Mouse (Mus musculus) right cerebral cortex, postnatal 10 days (tissue): ENCODE results near the gene Gm12800.
"Not testable (repeated sequence)": the region's sequence is repeated elsewhere in the genome, so short reads cannot be mapped to it uniquely, and the experiment has no call there.

Experiments
- DNase-seq, 2 experiments: peaks; one replicate each; pipeline ENCODE4 v3.0.0; 2021; ENCODE audit warnings: low spot score in 2 of 2

Gene Gm12800

DNA sequence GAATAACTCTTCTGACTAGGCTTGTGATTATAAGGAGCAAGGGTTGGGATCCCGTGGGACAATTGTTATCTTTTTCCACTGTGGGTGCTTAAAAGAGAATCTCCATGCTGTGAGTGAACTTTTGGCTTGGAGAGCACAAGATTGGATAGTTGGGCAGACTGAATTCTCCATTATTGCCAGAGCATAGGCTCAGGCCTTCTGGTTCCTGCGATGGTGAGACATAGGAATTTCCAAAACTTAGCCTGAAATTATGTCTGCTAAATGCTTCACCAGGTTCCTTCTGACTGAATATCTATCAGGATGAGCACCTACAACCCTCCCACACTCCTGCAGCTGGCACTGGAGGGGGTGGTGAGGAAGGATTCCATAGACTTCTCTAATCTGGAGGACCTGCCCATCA is at the start of gene Gm12800:
Gm12800 (plus strand) TSS at position 301 of the 400 bp plus-strand sequence.
- DNase-seq = not testable (repeated sequence)

GRCm38 (mm10) chr4:101860873-101861272 is 48.0 kb upstream of the Gm12800 start:
- peak; percentile 55 to 64 for DNase-seq

DNA sequence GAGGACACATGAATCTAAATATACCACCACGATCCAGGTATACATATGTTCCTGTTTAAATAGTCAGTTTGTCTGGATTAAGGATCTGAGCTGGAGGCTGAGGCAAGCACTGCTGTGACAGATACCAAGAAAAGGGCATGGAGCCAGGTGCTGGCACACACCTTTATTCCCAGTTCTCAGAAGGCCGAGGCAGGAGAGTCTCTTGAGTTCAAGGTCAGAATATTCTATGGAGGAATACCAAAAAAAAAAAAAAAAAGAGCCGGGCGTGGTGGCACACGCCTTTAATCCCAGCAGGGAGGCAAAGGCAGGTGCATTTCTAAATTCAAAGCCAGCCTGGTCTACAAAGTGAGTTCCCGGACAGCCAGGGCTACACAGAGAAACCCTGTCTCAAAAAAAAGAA is 46.6 kb upstream of the Gm12800 start:
- no peak for DNase-seq

DNA sequence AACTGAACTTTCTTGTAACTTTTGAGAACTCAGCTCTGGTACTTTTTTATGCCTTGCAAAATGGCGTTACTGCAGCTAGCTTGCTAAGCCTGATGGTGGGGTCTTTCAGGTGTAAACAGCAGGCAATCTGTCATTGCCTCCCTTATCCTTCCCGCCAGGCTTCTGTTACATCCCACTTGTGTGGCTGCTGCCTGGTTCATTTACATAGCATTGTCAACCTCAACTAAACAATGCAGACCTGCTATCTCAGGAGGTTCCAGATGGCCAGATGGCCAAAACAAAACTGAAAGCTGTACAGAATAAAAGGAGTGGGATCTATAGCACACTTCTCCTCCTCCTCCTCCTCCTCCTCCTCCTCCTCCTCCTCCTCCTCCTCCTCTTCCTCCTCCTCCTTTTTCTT is 36.9 kb upstream of the Gm12800 start:
- DNase-seq = not testable (repeated sequence)

DNA sequence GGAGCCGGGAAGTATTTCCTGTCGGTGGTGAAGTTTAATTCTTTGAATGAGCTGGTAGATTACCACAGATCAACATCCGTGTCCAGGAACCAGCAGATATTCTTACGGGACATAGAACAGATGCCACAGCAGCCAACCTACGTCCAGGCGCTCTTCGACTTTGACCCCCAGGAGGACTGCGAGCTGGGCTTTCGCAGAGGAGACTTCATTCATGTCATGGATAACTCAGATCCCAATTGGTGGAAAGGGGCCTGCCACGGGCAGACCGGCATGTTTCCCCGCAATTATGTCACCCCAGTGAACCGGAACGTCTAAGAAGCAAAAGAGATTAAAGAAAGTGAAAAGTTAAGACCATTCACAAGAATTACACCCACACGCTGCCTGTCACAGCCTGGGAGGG is 33.2 kb upstream of the Gm12800 start:
- not testable (repeated sequence) for DNase-seq

- DNase-seq = no peak
Observed at GRCm38 (mm10) chr4:101883641-101884040, 25.3 kb upstream of the Gm12800 start.

DNA sequence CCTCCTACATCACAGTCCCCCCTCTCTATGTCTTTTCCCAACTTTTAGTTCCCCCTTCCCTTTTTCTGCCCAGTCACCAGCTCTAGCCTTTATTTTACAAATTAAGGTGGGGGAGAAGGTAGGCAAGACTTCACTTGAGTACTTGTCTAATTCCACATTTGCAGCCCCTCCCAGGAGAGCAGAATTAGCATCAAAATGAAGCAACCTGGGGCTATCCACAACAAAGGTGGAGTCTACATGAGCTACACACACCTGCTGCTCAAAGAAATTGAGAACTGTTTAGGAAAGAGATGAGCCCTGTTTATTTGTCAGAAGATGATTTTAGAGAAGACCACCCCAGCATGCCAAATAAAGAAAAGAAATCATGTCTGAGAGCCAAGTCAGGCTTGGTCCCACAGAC is 19.5 kb upstream of the Gm12800 start:
- no peak for DNase-seq

GRCm38 (mm10) chr4:101893656-101894420 is 15.1 kb upstream of the Gm12800 start, which contains the start of gene C130073F10Rik:
C130073F10Rik (minus strand) TSS chr4:101893789.
- no peak for DNase-seq

DNA sequence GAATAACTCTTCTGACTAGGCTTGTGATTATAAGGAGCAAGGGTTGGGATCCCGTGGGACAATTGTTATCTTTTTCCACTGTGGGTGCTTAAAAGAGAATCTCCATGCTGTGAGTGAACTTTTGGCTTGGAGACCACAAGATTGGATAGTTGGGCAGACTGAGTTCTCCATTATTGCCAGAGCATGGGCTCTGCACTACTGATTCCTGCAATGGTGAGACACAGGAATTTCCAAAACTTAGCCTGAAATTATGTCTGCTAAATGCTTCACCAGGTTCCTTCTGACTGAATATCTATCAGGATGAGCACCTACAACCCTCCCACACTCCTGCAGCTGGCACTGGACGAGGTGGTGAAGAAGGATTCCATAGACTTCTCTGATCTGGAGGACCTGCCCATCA is 31.2 kb downstream of the Gm12800 start, which contains the start of gene Gm12794:
Gm12794 (plus strand) TSS at position 301 of the 400 bp plus-strand sequence.
- DNase-seq = not testable (repeated sequence)
